Mouse (Mus musculus) hindbrain, embryonic 11.5 days (tissue): ENCODE measurements around the gene Osbpl8. TPM values are rescaled to one million over a fixed set of nuclear protein-coding genes. Genes with fewer than 3 reads are reported as not detected.
"Not testable (repeated sequence)": the region's sequence is repeated elsewhere in the genome, so short reads cannot be mapped to it uniquely, and the experiment has no call there.

Experiments used
- ATAC-seq: fragments of 200-750 bp; cut with Nextera tagmentation; 2 replicates; pipeline ENCODE4 v1.8.0; 2017; ENCODE audit warnings: mild to moderate bottlenecking, moderate TSS enrichment, moderate library complexity; ENCODE audit not compliant: low FRiP score
- DNase-seq: peaks from one replicate; pipeline ENCODE4 v3.0.0-alpha.2; 2015; ENCODE audit warnings: low spot score
- H3K27ac ChIP-seq: fragments of 300-500 bp; sonication (generic); 2 replicates; pipeline ENCODE4 v1.5.1; 2014; ENCODE audit warnings: mild to moderate bottlenecking, low read depth, low read length
- H3K27me3 ChIP-seq: fragments of 300-500 bp; sonication (generic); 2 replicates; pipeline ENCODE4 v1.6.1; 2014; ENCODE audit warnings: mild to moderate bottlenecking, low read length, moderate library complexity, mixed read lengths; ENCODE audit not compliant: control insufficient read depth, insufficient read depth
- H3K36me3 ChIP-seq: fragments of 300-500 bp; sonication (generic); 2 replicates; pipeline ENCODE4 v1.6.1; 2014; ENCODE audit warnings: mild to moderate bottlenecking, low read length, moderate library complexity, mixed read lengths; ENCODE audit not compliant: control insufficient read depth, insufficient read depth
- H3K4me1 ChIP-seq: fragments of 300-500 bp; sonication (generic); replicated peaks from 2 replicates; pipeline ENCODE4 v1.6.1; 2014; ENCODE audit warnings: low read length, mixed read lengths; ENCODE audit not compliant: control insufficient read depth, insufficient read depth
- H3K4me2 ChIP-seq: fragments of 300-500 bp; sonication (generic); replicated peaks from 2 replicates; pipeline ENCODE4 v1.6.1; 2014; ENCODE audit warnings: mild to moderate bottlenecking, low read depth, low read length
- H3K4me3 ChIP-seq: fragments of 300-500 bp; sonication (generic); 2 replicates; pipeline ENCODE4 v1.5.1; 2014; ENCODE audit warnings: low read depth, low read length
- H3K9ac ChIP-seq: fragments of 300-500 bp; sonication (generic); 2 replicates; pipeline ENCODE4 v1.6.1; 2014; ENCODE audit warnings: low read depth, low read length
- H3K9me3 ChIP-seq: fragments of 300-500 bp; sonication (generic); 2 replicates; pipeline ENCODE4 v1.6.1; 2016; ENCODE audit warnings: low read length; ENCODE audit not compliant: control insufficient read depth
- WGBS: fragments of 180-500 bp; shearing (Covaris S2); extraction: QIAGEN DNeasy Blood & Tissue Kit; methylation state at CpG from one replicate; pipeline ENCODE4 v1.1.7; 2014; 5-methylcytosine and 5-hydroxymethylcytosine counted together
- polyA plus RNA-seq: library from polyadenylated mRNA; unstranded; fragments of >200 nt; fragmentation: Nextera tagmentation; extraction: Ambion mirVana; gene quantifications from 2 replicates; pipeline ENCODE4 v1.2.1, GENCODE M21; 2014

The Osbpl8 gene
- polyA plus RNA-seq, 1 experiment from 2014 or later = 15.4 TPM

DNA sequence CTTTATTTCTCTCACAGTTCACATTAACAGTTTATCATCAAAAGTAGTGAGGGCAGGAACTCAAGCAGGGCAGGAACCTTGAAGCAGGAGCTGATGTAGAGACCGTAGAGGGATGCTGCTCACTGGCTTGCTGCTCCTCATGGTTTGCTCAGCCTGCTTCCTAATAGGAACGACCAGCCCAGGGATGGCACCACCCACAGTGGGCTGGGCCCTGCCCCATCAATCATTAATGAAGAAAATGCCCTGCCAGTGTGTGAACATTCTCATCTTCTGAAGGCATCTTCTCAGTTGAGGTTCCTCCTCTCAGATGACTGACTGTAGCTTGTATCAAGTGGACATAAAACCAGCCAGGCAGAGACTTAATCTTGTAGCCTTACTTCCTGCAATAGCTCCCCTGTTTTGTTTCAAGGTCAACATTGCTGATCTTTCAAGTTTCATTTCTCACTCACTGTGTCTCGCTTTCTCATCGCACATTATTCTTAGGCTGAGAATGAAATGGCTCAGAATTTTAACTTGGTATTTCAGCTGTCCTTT is 24.5 kb downstream of the Osbpl8 start:
- ATAC-seq (no peak), DNase-seq (no peak)
- no peaks in the 10 kb centered on the region for H3K4me1 ChIP-seq
- H3K4me3 ChIP-seq = no peak overlapping the region
- no peaks in the 10 kb centered on the region for H3K27me3 ChIP-seq
- WGBS = 83% methylated on average over 4 of the region's 4 CpGs
- no peak overlapping the region for H3K27ac ChIP-seq
- no peak overlapping the region for H3K4me2 ChIP-seq
- H3K36me3 ChIP-seq = no peaks in the 10 kb centered on the region
- H3K9me3 ChIP-seq = no peaks in the 10 kb centered on the region
- no peak overlapping the region for H3K9ac ChIP-seq

DNA sequence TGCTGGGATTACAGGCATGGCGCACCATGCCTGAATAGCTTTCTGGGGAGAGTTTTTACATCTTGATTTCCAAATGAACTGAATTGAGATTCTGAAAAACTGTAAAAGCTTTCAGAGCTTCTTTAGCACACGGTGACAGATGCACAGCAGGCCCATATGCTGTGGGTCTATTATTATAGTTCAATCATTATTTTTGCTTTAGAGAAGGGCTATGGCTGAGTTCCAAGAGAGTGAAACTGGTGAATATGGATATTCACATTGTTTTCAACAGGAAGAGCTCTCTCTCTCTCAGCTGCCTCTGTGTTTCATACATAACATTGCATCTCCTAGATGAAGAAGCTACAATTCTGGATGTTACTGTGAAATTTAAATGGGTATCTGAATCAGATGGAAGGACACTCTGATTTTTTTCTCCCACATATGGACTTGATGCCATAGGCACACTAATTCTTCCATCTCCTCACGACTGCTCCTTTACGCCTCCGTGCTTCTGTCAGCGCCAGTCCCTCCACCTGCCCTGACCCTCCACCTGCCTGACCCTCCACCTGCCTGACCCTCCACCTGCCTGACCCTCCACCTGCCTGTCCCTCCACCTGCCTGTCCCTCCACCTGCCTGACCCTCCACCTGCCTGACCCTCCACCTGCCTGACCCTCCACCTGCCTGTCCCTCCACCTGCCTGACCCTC is 25.7 kb downstream of the Osbpl8 start:
- no peak for ATAC-seq
- Histone ChIP-seq H3K4me1 (no peaks in the 10 kb centered on the region), H3K36me3 (no peaks in the 10 kb centered on the region), H3K27me3 (no peaks in the 10 kb centered on the region), H3K9me3 (no peaks in the 10 kb centered on the region), H3K4me2 (no peak overlapping the region), H3K4me3 (no peak overlapping the region), H3K9ac (no peak overlapping the region), H3K27ac (no peak overlapping the region)
- no peak for DNase-seq
- 87% methylated on average over 6 of the region's 6 CpGs for WGBS

DNA sequence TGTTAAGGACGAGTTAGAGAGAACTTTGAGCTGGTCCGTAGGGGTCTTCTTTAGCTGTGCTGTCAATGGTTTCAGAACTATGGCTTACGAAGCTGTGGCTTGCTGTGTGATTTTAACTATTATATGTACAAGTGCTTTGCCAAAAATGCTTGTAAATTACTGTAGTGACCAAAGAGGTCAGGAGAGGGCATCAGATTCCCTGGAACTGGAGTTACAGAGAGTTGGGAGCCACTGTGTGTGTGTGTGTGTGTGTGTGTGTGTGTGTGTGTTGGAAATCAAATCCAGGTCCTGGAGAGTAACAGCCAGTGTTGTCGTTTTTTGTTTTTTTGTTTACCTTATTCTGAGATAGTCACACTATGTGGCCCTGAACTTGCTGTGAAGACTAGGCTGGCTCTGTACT is 29.0 kb downstream of the Osbpl8 start:
- no peak for ATAC-seq
- Histone ChIP-seq H3K4me3 (no peak overlapping the region), H3K27me3 (no peaks in the 10 kb centered on the region), H3K36me3 (no peaks in the 10 kb centered on the region), H3K9ac (no peak overlapping the region), H3K27ac (no peak overlapping the region), H3K4me2 (no peak overlapping the region), H3K9me3 (no peaks in the 10 kb centered on the region), H3K4me1 (no peaks in the 10 kb centered on the region)
- WGBS = 72% methylated on average over 4 of the region's 4 CpGs
- no peak for DNase-seq

DNA sequence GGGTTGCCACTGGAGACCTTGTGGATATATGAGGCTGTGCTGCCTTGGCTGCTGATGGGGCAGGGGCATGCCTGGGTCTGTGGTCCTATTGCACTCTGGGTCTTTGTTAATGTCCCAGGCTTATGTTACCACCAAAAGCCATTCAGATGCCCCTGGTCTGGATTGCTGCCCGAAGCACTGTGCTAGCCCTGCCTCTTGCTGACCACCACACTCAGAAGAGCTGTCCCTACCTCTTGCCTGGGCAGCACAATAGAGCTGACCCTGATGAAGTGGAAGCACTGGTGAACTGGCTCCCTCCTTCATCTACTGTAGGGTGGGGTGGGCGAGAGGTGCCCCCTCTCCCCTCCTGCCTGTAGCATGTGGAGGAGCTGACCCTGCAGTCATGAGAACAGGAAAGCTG is 31.6 kb downstream of the Osbpl8 start:
- Histone ChIP-seq H3K4me2 (no peak overlapping the region), H3K27me3 (no peaks in the 10 kb centered on the region), H3K27ac (no peak overlapping the region), H3K4me3 (no peak overlapping the region), H3K9ac (no peak overlapping the region), H3K36me3 (no peaks in the 10 kb centered on the region), H3K4me1 (no peaks in the 10 kb centered on the region), H3K9me3 (no peaks in the 10 kb centered on the region)
- ATAC-seq (no peak), DNase-seq (no peak)
- WGBS = 94% methylated on average over 2 of the region's 2 CpGs

DNA sequence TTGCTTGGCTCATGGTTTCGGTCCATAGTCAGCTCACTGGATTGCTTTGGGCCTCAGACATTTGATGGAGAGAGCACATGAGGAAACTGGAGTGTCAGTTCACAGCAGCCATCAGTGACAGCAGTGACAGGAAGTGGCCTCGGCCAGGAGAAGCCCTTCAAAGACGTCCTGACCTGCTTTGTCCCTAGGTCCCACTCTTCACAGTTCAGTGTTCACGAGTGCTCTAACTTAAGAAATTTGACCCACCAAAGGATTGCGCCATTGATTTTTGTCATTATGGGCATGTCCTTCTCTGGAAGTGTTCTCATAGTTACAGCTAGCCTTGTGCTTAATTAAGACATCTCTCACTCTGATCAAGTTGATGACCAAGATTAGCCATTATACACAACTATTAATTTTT is 34.2 kb downstream of the Osbpl8 start:
- H3K4me3 ChIP-seq = not testable (repeated sequence)

DNA sequence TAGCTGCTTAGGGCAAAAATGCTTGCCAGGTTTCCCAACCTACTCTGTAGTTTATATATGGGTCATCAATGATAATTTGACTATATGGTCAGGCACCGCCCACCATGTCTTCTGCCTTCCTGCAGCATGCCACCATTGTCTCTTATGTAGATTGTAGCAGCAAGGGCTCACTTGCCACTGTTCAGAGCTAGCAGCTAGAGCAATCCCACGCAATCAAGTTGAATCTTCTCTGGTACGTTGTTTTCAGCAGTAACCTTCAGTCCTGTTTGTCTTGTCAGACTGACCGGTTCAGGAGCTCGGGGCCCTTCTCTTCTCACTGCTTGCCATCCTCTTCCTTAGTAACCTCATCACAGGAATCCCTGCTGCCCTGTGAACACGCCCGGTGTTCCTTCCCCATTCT is 36.6 kb downstream of the Osbpl8 start:
- DNase-seq = no peak
- H3K9ac ChIP-seq = no peak overlapping the region
- no peaks in the 10 kb centered on the region for H3K9me3 ChIP-seq
- H3K4me2 ChIP-seq = no peak overlapping the region
- H3K4me3 ChIP-seq = no peak overlapping the region
- no peak for ATAC-seq
- H3K4me1 ChIP-seq = no peaks in the 10 kb centered on the region
- no peak overlapping the region for H3K27ac ChIP-seq
- 86% methylated on average over 7 of the region's 7 CpGs for WGBS
- H3K36me3 ChIP-seq = no peaks in the 10 kb centered on the region
- H3K27me3 ChIP-seq = no peaks in the 10 kb centered on the region

More for the DNA sequence above, 34.2 kb downstream of the Osbpl8 start:
- not testable (repeated sequence) for H3K9me3 ChIP-seq, H3K36me3 ChIP-seq, H3K4me1 ChIP-seq, H3K9ac ChIP-seq, DNase-seq, ATAC-seq, H3K4me2 ChIP-seq, H3K27ac ChIP-seq, H3K27me3 ChIP-seq
- WGBS = 65% methylated on average over 3 of the region's 5 CpGs

DNA sequence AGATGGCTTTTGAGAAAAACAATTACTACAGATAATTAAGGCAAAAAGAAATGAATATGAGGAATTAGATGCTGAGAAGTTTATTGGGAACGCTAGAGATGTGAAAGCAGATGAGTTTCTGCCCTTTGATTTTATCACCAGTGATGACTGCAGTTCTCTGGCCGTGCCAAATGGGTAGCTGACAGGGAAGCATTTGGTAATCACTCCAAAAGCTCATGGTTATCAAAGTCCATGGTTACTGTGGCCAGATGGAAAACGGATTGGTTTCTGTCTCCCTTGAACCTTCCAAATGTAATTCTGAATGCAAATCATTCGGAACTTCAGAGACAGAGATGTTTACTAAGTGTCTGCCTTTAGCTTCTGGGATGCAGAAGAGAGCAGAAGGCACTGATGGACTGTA is 37.1 kb downstream of the Osbpl8 start:
- DNase-seq (no peak), ATAC-seq (no peak)
- H3K27me3 ChIP-seq = no peaks in the 10 kb centered on the region
- H3K9ac ChIP-seq = no peak overlapping the region
- 78% methylated on average over 4 of the region's 4 CpGs for WGBS
- no peaks in the 10 kb centered on the region for H3K36me3 ChIP-seq
- H3K4me3 ChIP-seq = no peak overlapping the region
- no peaks in the 10 kb centered on the region for H3K9me3 ChIP-seq
- no peak overlapping the region for H3K27ac ChIP-seq
- H3K4me2 ChIP-seq = no peak overlapping the region
- H3K4me1 ChIP-seq = no peaks in the 10 kb centered on the region

DNA sequence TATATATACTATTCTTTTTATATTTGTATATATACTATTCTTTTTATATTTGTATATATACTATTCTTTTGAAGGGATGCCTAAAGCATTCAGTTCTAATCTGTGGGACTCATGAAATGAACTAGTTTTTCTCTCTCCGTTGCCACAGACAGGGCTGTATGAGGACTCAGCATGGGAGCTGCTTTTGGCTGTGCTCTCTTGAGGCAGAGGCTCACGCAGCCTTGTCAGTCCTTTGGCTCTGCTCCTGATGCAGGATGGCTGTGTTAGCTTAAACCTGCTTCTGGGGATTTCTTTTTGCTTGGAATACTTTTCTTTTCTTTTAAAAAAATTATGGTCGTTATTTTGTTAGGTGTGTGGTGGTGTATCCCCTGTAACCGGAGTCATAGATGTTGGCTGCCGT is 39.5 kb downstream of the Osbpl8 start:
- DNase-seq = no peak
- ATAC-seq = no peak
- H3K27me3 ChIP-seq = no peaks in the 10 kb centered on the region
- no peaks in the 10 kb centered on the region for H3K36me3 ChIP-seq
- H3K4me3 ChIP-seq = no peak overlapping the region
- no peak overlapping the region for H3K9ac ChIP-seq
- H3K4me2 ChIP-seq = no peak overlapping the region
- WGBS = 83% methylated on average over 5 of the region's 5 CpGs
- no peak overlapping the region for H3K27ac ChIP-seq
- H3K9me3 ChIP-seq = no peaks in the 10 kb centered on the region
- H3K4me1 ChIP-seq = no peaks in the 10 kb centered on the region

DNA sequence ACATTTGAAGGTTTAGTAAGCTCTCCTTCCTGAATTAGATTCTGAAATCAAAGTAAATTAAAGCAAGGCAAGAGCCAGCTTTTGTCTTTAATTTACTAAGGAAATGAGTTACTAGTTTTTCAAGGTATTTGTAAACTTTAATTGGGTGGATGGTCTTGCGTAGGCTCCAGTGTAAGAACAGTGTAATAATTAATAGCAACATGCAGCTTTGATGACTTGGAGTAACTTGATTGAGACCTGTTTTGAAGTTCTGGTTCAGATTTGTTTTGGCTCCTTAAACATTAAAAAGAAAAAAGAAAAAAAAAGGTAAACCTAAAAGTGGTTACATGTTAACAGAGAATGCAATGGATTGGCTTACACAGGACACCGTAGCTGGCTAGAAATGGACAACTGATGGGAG is 40.9 kb downstream of the Osbpl8 start:
- no peak overlapping the region for H3K4me3 ChIP-seq
- no peak overlapping the region for H3K4me2 ChIP-seq
- ATAC-seq = no peak
- no peak overlapping the region for H3K27ac ChIP-seq
- H3K9me3 ChIP-seq = no peaks in the 10 kb centered on the region
- H3K27me3 ChIP-seq = no peaks in the 10 kb centered on the region
- 96% methylated on average over 2 of the region's 2 CpGs for whole genome bisulfite sequencing
- H3K9ac ChIP-seq = no peak overlapping the region
- no peaks in the 10 kb centered on the region for H3K36me3 ChIP-seq
- no peaks in the 10 kb centered on the region for H3K4me1 ChIP-seq
- DNase-seq = no peak
